Mouse (Mus musculus) MEL (cell line): ENCODE results near the gene Cd276. TPM values are rescaled to one million over a fixed set of nuclear protein-coding genes. Genes with fewer than 3 reads are reported as not detected.

Source experiments
- DNase-seq: peaks from one replicate; pipeline ENCODE4 v3.0.0; 2011; ENCODE audit warnings: low read depth, low spot score
- H3K27ac ChIP-seq: 2 replicates; pipeline ENCODE4 v1.5.1; 2012; ENCODE audit warnings: low read depth, mild to moderate bottlenecking, control low read depth, low read length, moderate library complexity; ENCODE audit not compliant: control insufficient read depth
- H3K27me3 ChIP-seq, 2 experiments: fragments of 150-350 bp in 1 of 2; sonication (generic) in 1 of 2; 2 replicates each; pipeline ENCODE4 v1.6.1; 2012; ENCODE audit warnings: low read length in 2 of 2, mild to moderate bottlenecking in 2 of 2, improper control_type of control experiment in 1 of 2, moderate library complexity in 1 of 2; ENCODE audit not compliant: insufficient read depth in 2 of 2, control insufficient read depth in 1 of 2
- H3K36me3 ChIP-seq, 2 experiments: 2 replicates each; pipeline ENCODE4 v1.6.1; 2012 to 2014; ENCODE audit warnings: low read length in 2 of 2, improper control_type of control experiment in 1 of 2, inconsistent platforms in 1 of 2, mild to moderate bottlenecking in 1 of 2; ENCODE audit not compliant: insufficient read depth in 2 of 2, control insufficient read depth in 1 of 2
- H3K4me1 ChIP-seq, 2 experiments: fragments of 150-350 bp in 1 of 2; sonication (generic) in 1 of 2; 2 replicates each; pipeline ENCODE4 v1.6.1; 2012; ENCODE audit warnings: low read length in 2 of 2, improper control_type of control experiment in 1 of 2, mild to moderate bottlenecking in 1 of 2; ENCODE audit not compliant: insufficient read depth in 2 of 2, control insufficient read depth in 1 of 2
- H3K4me3 ChIP-seq, 2 experiments: fragments of 150-350 bp in 1 of 2; sonication (generic) in 1 of 2; 2 replicates each; pipeline ENCODE4 v1.5.1; 2012; ENCODE audit warnings: low read depth in 2 of 2, low read length in 2 of 2, mild to moderate bottlenecking in 2 of 2, moderate library complexity in 2 of 2, control low read depth in 1 of 2, improper control_type of control experiment in 1 of 2; ENCODE audit not compliant: control insufficient read depth in 1 of 2, insufficient read depth in 1 of 2
- H3K79me2 ChIP-seq: 2 replicates; pipeline ENCODE4 v1.6.1; 2012; ENCODE audit warnings: mild to moderate bottlenecking, low read length, moderate library complexity; ENCODE audit not compliant: control insufficient read depth, poor library complexity, insufficient read depth
- H3K9ac ChIP-seq: 2 replicates; pipeline ENCODE4 v1.6.1; 2012; ENCODE audit warnings: low read depth, mild to moderate bottlenecking, control low read depth, low read length, moderate library complexity; ENCODE audit not compliant: control insufficient read depth, poor library complexity, severe bottlenecking
- H3K9me3 ChIP-seq: fragments of 150-350 bp; sonication (generic); replicated peaks from 2 replicates; pipeline ENCODE4 v1.6.1; 2012; ENCODE audit warnings: mild to moderate bottlenecking, low read length, improper control_type of control experiment, moderate library complexity; ENCODE audit not compliant: insufficient read depth
- BHLHE40 ChIP-seq: IDR thresholded peaks from 2 replicates; pipeline ENCODE4 v1.6.1; 2012; ENCODE audit warnings: low read depth, mild to moderate bottlenecking, inconsistent platforms, low read length, improper control_type of control experiment, borderline replicate concordance
- CHD1 ChIP-seq: IDR thresholded peaks from 2 replicates; pipeline ENCODE4 v1.6.1; 2012; ENCODE audit warnings: low read depth, mild to moderate bottlenecking, inconsistent platforms, low read length, improper control_type of control experiment
- CHD2 ChIP-seq: IDR thresholded peaks from 2 replicates; pipeline ENCODE4 v1.6.1; 2011; ENCODE audit warnings: low read length, improper control_type of control experiment
- CTCF ChIP-seq, 3 experiments: IDR thresholded peaks in 2 of 3; conservative IDR thresholded peaks in 1 of 3; 2 replicates each; pipeline ENCODE4 v1.5.1; 2011 to 2012; ENCODE audit warnings: low read length in 3 of 3, low read depth in 2 of 3, mild to moderate bottlenecking in 2 of 3, improper control_type of control experiment in 1 of 3, inconsistent platforms in 1 of 3, mixed read lengths in 1 of 3, moderate library complexity in 1 of 3; ENCODE audit not compliant: control insufficient read depth in 1 of 3, insufficient read depth in 1 of 3, poor library complexity in 1 of 3, severe bottlenecking in 1 of 3
- ELF1 ChIP-seq: IDR thresholded peaks from 2 replicates; pipeline ENCODE4 v1.6.1; 2014; ENCODE audit warnings: low read depth, mild to moderate bottlenecking, inconsistent platforms, low read length, improper control_type of control experiment, moderate library complexity
- EP300 ChIP-seq, 2 experiments: IDR thresholded peaks; 2 replicates each; pipeline ENCODE4 v1.6.1; 2011; ENCODE audit warnings: improper control_type of control experiment in 2 of 2, low read length in 2 of 2, low read depth in 1 of 2, mild to moderate bottlenecking in 1 of 2
- ETS1 ChIP-seq: IDR thresholded peaks from 2 replicates; pipeline ENCODE4 v1.6.1; 2012; ENCODE audit warnings: low read depth, mild to moderate bottlenecking, inconsistent platforms, low read length, improper control_type of control experiment, moderate library complexity
- GABPA ChIP-seq: IDR thresholded peaks from 2 replicates; pipeline ENCODE4 v1.6.1; 2012; ENCODE audit warnings: low read depth, mild to moderate bottlenecking, inconsistent platforms, low read length, improper control_type of control experiment, moderate library complexity
- GATA1 ChIP-seq: IDR thresholded peaks from 2 replicates; pipeline ENCODE4 v1.6.1; 2011; ENCODE audit warnings: low read depth, low read length, improper control_type of control experiment
- HCFC1 ChIP-seq: IDR thresholded peaks from 2 replicates; pipeline ENCODE4 v1.6.1; 2012; ENCODE audit warnings: low read depth, mild to moderate bottlenecking, inconsistent platforms, low read length, improper control_type of control experiment, moderate library complexity
- JUND ChIP-seq: IDR thresholded peaks from 2 replicates; pipeline ENCODE4 v1.6.1; 2011; ENCODE audit warnings: low read depth, mild to moderate bottlenecking, improper control_type of control experiment, low read length
- KAT2A ChIP-seq: conservative IDR thresholded peaks from 2 replicates; pipeline ENCODE4 v1.6.1; 2012; ENCODE audit warnings: low read depth, low read length, improper control_type of control experiment, inconsistent platforms
- MAFK ChIP-seq: IDR thresholded peaks from 2 replicates; pipeline ENCODE4 v1.6.1; 2011; ENCODE audit warnings: low read depth, mild to moderate bottlenecking, low read length, improper control_type of control experiment, borderline replicate concordance
- MAX ChIP-seq: IDR thresholded peaks from 2 replicates; pipeline ENCODE4 v1.6.1; 2011; ENCODE audit warnings: low read length, improper control_type of control experiment
- MAZ ChIP-seq: IDR thresholded peaks from 2 replicates; pipeline ENCODE4 v1.6.1; 2012; ENCODE audit warnings: low read depth, mild to moderate bottlenecking, inconsistent platforms, low read length, improper control_type of control experiment
- MEF2A ChIP-seq: IDR thresholded peaks from 2 replicates; pipeline ENCODE4 v1.6.1; 2014; ENCODE audit warnings: low read depth, mild to moderate bottlenecking, inconsistent platforms, low read length, improper control_type of control experiment; ENCODE audit not compliant: poor library complexity, insufficient replicate concordance, severe bottlenecking; ENCODE audit errors: extremely low read depth
- MYB ChIP-seq: IDR thresholded peaks from 2 replicates; pipeline ENCODE4 v1.6.1; 2011; ENCODE audit warnings: mild to moderate bottlenecking, low read depth, low read length, improper control_type of control experiment
- MYC ChIP-seq: IDR thresholded peaks from 2 replicates; pipeline ENCODE4 v1.6.1; 2011; ENCODE audit warnings: low read depth, mild to moderate bottlenecking, low read length, improper control_type of control experiment, moderate library complexity
- NRF1 ChIP-seq: IDR thresholded peaks from 2 replicates; pipeline ENCODE4 v1.6.1; 2014; ENCODE audit warnings: low read depth, mild to moderate bottlenecking, inconsistent platforms, low read length, improper control_type of control experiment, moderate library complexity; ENCODE audit not compliant: poor library complexity, insufficient read depth, severe bottlenecking
- POLR2A ChIP-seq, 2 experiments: IDR thresholded peaks; 2 replicates each; pipeline ENCODE4 v1.6.1; 2011 to 2012; ENCODE audit warnings: low read length in 2 of 2, mild to moderate bottlenecking in 2 of 2, control low read depth in 1 of 2, improper control_type of control experiment in 1 of 2, low read depth in 1 of 2, moderate library complexity in 1 of 2; ENCODE audit not compliant: control insufficient read depth in 1 of 2, insufficient read depth in 1 of 2, poor library complexity in 1 of 2
- POLR2AphosphoS5 ChIP-seq: IDR thresholded peaks from 2 replicates; pipeline ENCODE4 v1.6.1; 2012; ENCODE audit warnings: low read depth, borderline replicate concordance, mild to moderate bottlenecking, inconsistent platforms, low read length, moderate library complexity, mixed read lengths
- RCOR1 ChIP-seq: IDR thresholded peaks from 2 replicates; pipeline ENCODE4 v1.6.1; 2012; ENCODE audit warnings: low read depth, mild to moderate bottlenecking, inconsistent platforms, low read length, improper control_type of control experiment
- SIN3A ChIP-seq: IDR thresholded peaks from 2 replicates; pipeline ENCODE4 v1.6.1; 2012; ENCODE audit warnings: low read length, improper control_type of control experiment, inconsistent platforms
- TAL1 ChIP-seq: IDR thresholded peaks from 2 replicates; pipeline ENCODE4 v1.6.1; 2012; ENCODE audit warnings: mild to moderate bottlenecking, inconsistent platforms, low read length, moderate library complexity, mixed read lengths
- TBP ChIP-seq: IDR thresholded peaks from 2 replicates; pipeline ENCODE4 v1.8.0; 2011; ENCODE audit warnings: low read depth, low read length, improper control_type of control experiment
- UBTF ChIP-seq: IDR thresholded peaks from 2 replicates; pipeline ENCODE4 v1.6.1; 2012; ENCODE audit warnings: low read depth, mild to moderate bottlenecking, inconsistent platforms, low read length, improper control_type of control experiment, moderate library complexity, borderline replicate concordance; ENCODE audit not compliant: insufficient read depth
- USF1 ChIP-seq: IDR thresholded peaks from 2 replicates; pipeline ENCODE4 v1.6.1; 2014; ENCODE audit warnings: low read depth, mild to moderate bottlenecking, inconsistent platforms, low read length, improper control_type of control experiment, moderate library complexity
- USF2 ChIP-seq, 2 experiments: IDR thresholded peaks; 2 replicates each; pipeline ENCODE4 v1.6.1; 2011 to 2012; ENCODE audit warnings: improper control_type of control experiment in 2 of 2, low read length in 2 of 2, borderline replicate concordance in 1 of 2, inconsistent platforms in 1 of 2, low read depth in 1 of 2, mild to moderate bottlenecking in 1 of 2; ENCODE audit not compliant: insufficient read depth in 1 of 2
- ZC3H11A ChIP-seq: IDR thresholded peaks from 2 replicates; pipeline ENCODE4 v1.6.1; 2012; ENCODE audit warnings: low read depth, mild to moderate bottlenecking, inconsistent platforms, low read length, improper control_type of control experiment
- ZKSCAN1 ChIP-seq: IDR thresholded peaks from 2 replicates; pipeline ENCODE4 v1.6.1; 2012; ENCODE audit warnings: low read depth, mild to moderate bottlenecking, inconsistent platforms, low read length, improper control_type of control experiment, moderate library complexity
- polyA plus RNA-seq, 2 experiments: library from polyadenylated mRNA; stranded (reverse) in 1 of 2; unstranded in 1 of 2; fragments of >175 nt in 1 of 2; fragments of >200 nt in 1 of 2; gene quantifications; 2 replicates each; pipeline versions ENCODE4 v1.2.1 to v1.2.4; 2012; ENCODE audit warnings: low replicate concordance in 2 of 2, low read depth in 1 of 2; ENCODE audit not compliant: insufficient read length in 2 of 2, insufficient read depth in 1 of 2, missing spikeins in 1 of 2
- total RNA-seq: library from RNA; depleted of rRNA; stranded (reverse); fragments of 300-350 nt; gene quantifications from 2 replicates; pipeline ENCODE4 v1.2.3, GENCODE M21; 2012

The Cd276 gene
- total and polyA plus RNA-seq, 3 experiments: 0.12 to 3.6 TPM; not detected in 1

GRCm38 (mm10) chr9:58507216-58508005 is 47.8 kb downstream of the Cd276 start:
- DNase-seq: no peak
- Histone ChIP-seq H3K4me3 (no peak overlapping the region), H3K27me3 (peaks cover 3 to 10% of the 10 kb centered on the region in 2 experiments), H3K4me1 (no peaks in the 10 kb centered on the region), H3K9me3 (no peaks in the 10 kb centered on the region), H3K9ac (no peak overlapping the region), H3K79me2 (no peaks in the 10 kb centered on the region), H3K36me3 (no peaks in the 10 kb centered on the region), H3K27ac (no peak overlapping the region)
- TF ChIP-seq EP300 (IDR thresholded peaks at IDR 0.05; ENCODE audit: low read depth in 1 of 2, low read length in 2 of 2) (no peak), MEF2A (no peak), NRF1 (no peak), CHD2 (no peak), ETS1 (no peak), KAT2A (no peak), ZKSCAN1 (no peak), GABPA (no peak), MAFK (no peak), BHLHE40 (no peak), TAL1 (no peak), USF1 (no peak), GATA1 (no peak), JUND (no peak), HCFC1 (no peak), MYB (no peak), POLR2AphosphoS5 (no peak)

GRCm38 (mm10) chr9:58500946-58501345 is 54.3 kb downstream of the Cd276 start:
- H3K27me3 ChIP-seq: peaks cover 0 to 10% of the 10 kb centered on the region in 2 experiments; a peak in 3 of 4 replicates
- no peak overlapping the region for H3K27ac ChIP-seq
- no peak for TF ChIP-seq ZC3H11A
- TF ChIP-seq CTCF (IDR thresholded peaks at IDR 0.05 in 2 of 3, conservative IDR thresholded peaks at IDR 0.05 in 1 of 3; ENCODE audit: control insufficient read depth in 1 of 3, insufficient read depth in 1 of 3, low read depth in 2 of 3, low read length in 3 of 3, poor library complexity in 1 of 3, severe bottlenecking in 1 of 3): no peak
- no peak for TF ChIP-seq ETS1
- no peak for TF ChIP-seq MAX
- TF ChIP-seq ELF1: no peak
- TF ChIP-seq CHD1: no peak
- TF ChIP-seq BHLHE40: no peak
- TF ChIP-seq KAT2A: no peak
- no peak for TF ChIP-seq USF2 (IDR thresholded peaks at IDR 0.05; ENCODE audit: borderline replicate concordance in 1 of 2, insufficient read depth in 1 of 2, low read depth in 1 of 2, low read length in 2 of 2)
- no peak for TF ChIP-seq MYB
- TF ChIP-seq MAZ: no peak
- no peak for TF ChIP-seq SIN3A
- no peak for TF ChIP-seq HCFC1
- TF ChIP-seq JUND: no peak
- no peak for TF ChIP-seq RCOR1
- no peak for TF ChIP-seq TBP
- no peak for TF ChIP-seq UBTF
- TF ChIP-seq MYC: no peak
- TF ChIP-seq MAFK: no peak
- no peak for TF ChIP-seq POLR2A (IDR thresholded peaks at IDR 0.05; ENCODE audit: control insufficient read depth in 1 of 2, insufficient read depth in 1 of 2, low read depth in 1 of 2, low read length in 2 of 2, poor library complexity in 1 of 2)
- H3K4me1 ChIP-seq: no peaks in the 10 kb centered on the region
- DNase-seq: no peak
- no peaks in the 10 kb centered on the region for H3K36me3 ChIP-seq
- H3K9me3 ChIP-seq: no peaks in the 10 kb centered on the region
- no peak overlapping the region for H3K4me3 ChIP-seq
- no peak overlapping the region for H3K9ac ChIP-seq
- no peaks in the 10 kb centered on the region for H3K79me2 ChIP-seq
